Mouse (Mus musculus) cerebellum, postnatal 10 days (tissue): ENCODE measurements around the gene Olfr691.
"Not testable (repeated sequence)": the region's sequence is repeated elsewhere in the genome, so short reads cannot be mapped to it uniquely, and the experiment has no call there.

Experiments
- DNase-seq, 2 experiments: peaks; one replicate each; pipeline ENCODE4 v3.0.0; 2021; ENCODE audit warnings: mixed read lengths in 2 of 2

Olfr691 gene

GRCm38 (mm10) chr7:105342170-105342569, at the start of gene Olfr691:
Gene Olfr691, minus strand, starts transcription at chr7:105342270.
- DNase-seq = no peak

GRCm38 (mm10) chr7:105390236-105390635, 48.2 kb upstream of the Olfr691 start:
- DNase-seq = no peak

- DNase-seq = no peak
Observed at GRCm38 (mm10) chr7:105387696-105388095, 45.6 kb upstream of the Olfr691 start.

- no peak for DNase-seq
Observed at GRCm38 (mm10) chr7:105380329-105380728, 38.3 kb upstream of the Olfr691 start.

GRCm38 (mm10) chr7:105374866-105375265, 32.8 kb upstream of the Olfr691 start, which contains the start of gene Gm5901:
Gene Gm5901, plus strand, starts transcription at chr7:105375038.
- no peak for DNase-seq

- DNase-seq = no peak
Observed at GRCm38 (mm10) chr7:105373976-105374375, 31.9 kb upstream of the Olfr691 start.

GRCm38 (mm10) chr7:105373509-105373908, 31.4 kb upstream of the Olfr691 start:
- DNase-seq = peak; percentile 39 to 58

GRCm38 (mm10) chr7:105372912-105373311, 30.8 kb upstream of the Olfr691 start:
- no peak for DNase-seq

GRCm38 (mm10) chr7:105368521-105368920, 26.5 kb upstream of the Olfr691 start:
- DNase-seq = no peak

GRCm38 (mm10) chr7:105367930-105368329, 25.9 kb upstream of the Olfr691 start, which contains the start of gene Olfr692:
Gene Olfr692, plus strand, starts transcription at chr7:105368230.
- DNase-seq = no peak

- DNase-seq = no peak
Observed at GRCm38 (mm10) chr7:105367268-105367667, 25.2 kb upstream of the Olfr691 start.

GRCm38 (mm10) chr7:105361713-105362112, 19.6 kb upstream of the Olfr691 start:
- DNase-seq = no peak

GRCm38 (mm10) chr7:105356487-105356886, 14.4 kb upstream of the Olfr691 start:
- not testable (repeated sequence) for DNase-seq

- not testable (repeated sequence) for DNase-seq
Observed at GRCm38 (mm10) chr7:105356064-105356463, 14.0 kb upstream of the Olfr691 start.

- no peak for DNase-seq
Observed at GRCm38 (mm10) chr7:105342752-105343151, 682 bp upstream of the Olfr691 start.

GRCm38 (mm10) chr7:105334004-105334403, 8.1 kb downstream of the Olfr691 start, which contains the start of gene Olfr690:
Gene Olfr690, minus strand, starts transcription at chr7:105334104.
- DNase-seq = no peak

GRCm38 (mm10) chr7:105325302-105325701, 16.8 kb downstream of the Olfr691 start:
- DNase-seq = no peak

- no peak for DNase-seq
Observed at GRCm38 (mm10) chr7:105310865-105311264, 31.2 kb downstream of the Olfr691 start, which contains the start of gene Olfr689. Gene Olfr689, plus strand, starts transcription at chr7:105311165.

GRCm38 (mm10) chr7:105290051-105290450, 52.0 kb downstream of the Olfr691 start:
- no peak for DNase-seq

GRCm38 (mm10) chr7:105287795-105288194, 54.3 kb downstream of the Olfr691 start, which contains the start of gene Olfr688:
Gene Olfr688, plus strand, starts transcription at chr7:105288095.
- no peak for DNase-seq
